In genomic region chr10:62527351-62527750, GRCm38 (mm10) we compare ENCODE assay signal across 8 mouse cellular contexts. TPM values are rescaled to one million over a fixed set of nuclear protein-coding genes. Genes with fewer than 3 reads are reported as not detected.
DNase-seq lines count a peak whose midpoint lies in the region; ATAC-seq and TF ChIP-seq lines count a peak whose summit lies in the region.
"Had no signal": no experiment of that assay in that cellular context is flagged by ENCODE, and none has a peak within 500 bp of the region (broad histone marks: within the 10 kb centered on the region; RNA-seq: fewer than 3 reads in every experiment).

Gene Srgn, minus strand, starts transcription at chr10:62527451.

- TF ChIP-seq POLR2A in bone marrow, adult 2 months (IDR thresholded peaks at IDR 0.05; ENCODE audit: borderline replicate concordance, control insufficient read depth, low read depth, low read length) = no peak

- no peaks in the 10 kb centered on the region for H3K9me3 ChIP-seq in lung, embryonic 16.5 days (ENCODE audit: control insufficient read depth, low read length)
- no peaks in the 10 kb centered on the region for H3K9me3 ChIP-seq in megakaryocyte, embryonic 14.5 days
- H3K9me3 ChIP-seq in hindbrain, embryonic 16.5 days (ENCODE audit: control insufficient read depth, low read length) = no peaks in the 10 kb centered on the region
- H3K9me3 ChIP-seq: heart, embryonic 13.5 days had no signal

- no peaks in the 10 kb centered on the region; the same call in 1 of the 2 replicates for H3K4me1 ChIP-seq in lung, embryonic 16.5 days (replicated peaks; ENCODE audit: control insufficient read depth, insufficient read depth, low read length)
- peaks cover under 1% of the 10 kb centered on the region; the same call in 1 of the 2 replicates for H3K4me1 ChIP-seq in bone marrow, adult 2 months (ENCODE audit: control insufficient read depth, insufficient read depth, low read length)
- peaks cover 69% of the 10 kb centered on the region for H3K4me1 ChIP-seq in megakaryocyte, embryonic 14.5 days
- no peaks in the 10 kb centered on the region for H3K4me1 ChIP-seq in hindbrain, embryonic 16.5 days (ENCODE audit: control insufficient read depth, insufficient read depth, low read depth, low read length)

- no peak for TF ChIP-seq CTCF in bone marrow, adult 2 months (IDR thresholded peaks at IDR 0.05; ENCODE audit: control insufficient read depth, insufficient read depth, low read length)

- H3K4me2 ChIP-seq in lung, embryonic 16.5 days (ENCODE audit: low read depth, low read length) = peak within 1 kb of the TSS; percentile 21; the same call in 1 of the 2 replicates
- no peak within 1 kb of the TSS for H3K4me2 ChIP-seq in hindbrain, embryonic 16.5 days (ENCODE audit: low read length)
- H3K4me2 ChIP-seq: heart, embryonic 13.5 days had no signal

- 78% methylated on average over 14 of the region's 14 CpGs for WGBS in lung, embryonic 16.5 days
- 90% methylated on average over 14 of the region's 14 CpGs for WGBS in bone marrow, adult 2 months
- 86% methylated on average over 14 of the region's 14 CpGs for WGBS in hindbrain, embryonic 16.5 days

- DNase-seq in lung, postnatal 36 days = no peak
- DNase-seq in ovary, postnatal 14 days (ENCODE audit: low spot score) = no peak

- no peaks in the 10 kb centered on the region for H3K36me3 ChIP-seq in lung, embryonic 16.5 days (ENCODE audit: control insufficient read depth, insufficient read depth, low read length)
- H3K36me3 ChIP-seq in megakaryocyte, embryonic 14.5 days (replicated peaks; ENCODE audit: low read length) = no peaks in the 10 kb centered on the region
- no peaks in the 10 kb centered on the region for H3K36me3 ChIP-seq in hindbrain, embryonic 16.5 days (ENCODE audit: control insufficient read depth, insufficient read depth, low read length)
- H3K36me3 ChIP-seq: heart, embryonic 13.5 days had no signal

- H3K27ac ChIP-seq in lung, embryonic 16.5 days (ENCODE audit: low read length) = peak within 1 kb of the TSS; percentile 4; the same call in 1 of the 2 replicates
- H3K27ac ChIP-seq in bone marrow, adult 2 months (ENCODE audit: control insufficient read depth, insufficient read depth, low read depth, low read length, poor library complexity) = no peak within 1 kb of the TSS
- H3K27ac ChIP-seq in hindbrain, embryonic 16.5 days (ENCODE audit: low read depth, low read length) = no peak within 1 kb of the TSS
- H3K27ac ChIP-seq: heart, embryonic 13.5 days had no signal

- peak within 1 kb of the TSS; percentile 10; the same call in 1 of the 2 replicates for H3K4me3 ChIP-seq in lung, embryonic 16.5 days (ENCODE audit: low read length)
- H3K4me3 ChIP-seq in bone marrow, adult 2 months (replicated peaks; ENCODE audit: control insufficient read depth, low read depth, low read length) = no peak within 1 kb of the TSS
- H3K4me3 ChIP-seq in megakaryocyte, embryonic 14.5 days (replicated peaks) = no peak within 1 kb of the TSS
- H3K4me3 ChIP-seq in hindbrain, embryonic 16.5 days (ENCODE audit: low read length) = no peak within 1 kb of the TSS
- H3K4me3 ChIP-seq: heart, embryonic 13.5 days had no signal

- no peak for ATAC-seq in lung, embryonic 16.5 days (ENCODE audit: low read depth)
- ATAC-seq in granulocyte monocyte progenitor cell, adult 5-6 weeks (replicated peaks; ENCODE audit: poor library complexity, severe bottlenecking) = no peak
- no peak for ATAC-seq in hindbrain, embryonic 16.5 days

- H3K9ac ChIP-seq in lung, embryonic 16.5 days (ENCODE audit: low read length) = no peak within 1 kb of the TSS
- no peak within 1 kb of the TSS for H3K9ac ChIP-seq in hindbrain, embryonic 16.5 days (ENCODE audit: low read depth, low read length)
- H3K9ac ChIP-seq: heart, embryonic 13.5 days had no signal

- H3K27me3 ChIP-seq in lung, embryonic 16.5 days (ENCODE audit: control insufficient read depth, insufficient read depth, low read depth, low read length) = no peaks in the 10 kb centered on the region
- peaks cover 4% of the 10 kb centered on the region for H3K27me3 ChIP-seq in megakaryocyte, embryonic 14.5 days (replicated peaks)
- no peaks in the 10 kb centered on the region for H3K27me3 ChIP-seq in hindbrain, embryonic 16.5 days (replicated peaks; ENCODE audit: control insufficient read depth, insufficient read depth, low read length)
- H3K27me3 ChIP-seq: heart, embryonic 13.5 days had no signal

RNA-seq across cellular contexts. Expression of gene Srgn, which starts in this region (rescaled TPM):
- 52.4 and 54.1 TPM in 2 replicates for polyA plus RNA-seq in lung, embryonic 16.5 days (2015; fragmentation: Nextera tagmentation; extraction: Ambion mirVana)
- 68.7 and 72.9 TPM in 2 replicates for polyA plus RNA-seq in bone marrow, adult 2 months (2011; ENCODE audit: insufficient read depth, insufficient read length, low replicate concordance, missing spikeins)
- total RNA-seq in granulocyte monocyte progenitor cell, adult 5-6 weeks (2014; fragmentation: Nextera tagmentation) = 2,018 and 2,531 TPM in 2 replicates
- total RNA-seq in granulocyte monocyte progenitor cell, adult 5-6 weeks (2017) = 2,281 and 2,967 TPM in 2 replicates
- 95.0 and 696 TPM in 2 replicates for polyA plus RNA-seq in megakaryocyte, embryonic 14.5 days (2012; ENCODE audit: insufficient read depth, low replicate concordance)
- polyA plus RNA-seq in hindbrain, embryonic 16.5 days (2015; fragmentation: Nextera tagmentation; extraction: Ambion mirVana) = 10.0 and 14.0 TPM in 2 replicates
